Mouse (Mus musculus): Measurements from ENCODE around the gene Mrpl9. TPM values are rescaled to one million over a fixed set of nuclear protein-coding genes. Genes with fewer than 3 reads are reported as not detected.

Gene Mrpl9
- polyA plus RNA-seq, 1 experiment from 2014 or later = 35.2 TPM

GRCm38 (mm10) chr3:94402451-94402850 lies 40.7 kb upstream of the Mrpl9 start:
- no peaks in the 10 kb centered on the region for H3K36me3 ChIP-seq (ENCODE audit: control insufficient read depth, insufficient read depth)
- H3K4me1 ChIP-seq (replicated peaks; ENCODE audit: control insufficient read depth, insufficient read depth, low read length) = no peaks in the 10 kb centered on the region
- no peak overlapping the region for H3K9ac ChIP-seq (ENCODE audit: low read depth, low read length)
- H3K27ac ChIP-seq (ENCODE audit: low read depth, low read length) = no peak overlapping the region
- H3K27me3 ChIP-seq (replicated peaks; ENCODE audit: control insufficient read depth, insufficient read depth, low read length) = peaks cover 6% of the 10 kb centered on the region; the same call in 1 of the 2 replicates
- no peak for TF ChIP-seq CTCF (IDR thresholded peaks at IDR 0.05; ENCODE audit: low read depth)
- no peak overlapping the region for H3K4me2 ChIP-seq (replicated peaks; ENCODE audit: low read depth)
- no peak for ATAC-seq
- H3K9me3 ChIP-seq (ENCODE audit: control insufficient read depth) = no peaks in the 10 kb centered on the region
- WGBS = 69% methylated on average over 8 of the region's 8 CpGs
- no peak overlapping the region for H3K4me3 ChIP-seq (ENCODE audit: low read depth, low read length)

GRCm38 (mm10) chr3:94404366-94405054 lies 38.6 kb upstream of the Mrpl9 start:
- H3K9ac ChIP-seq (ENCODE audit: low read depth, low read length) = no peak overlapping the region
- H3K27me3 ChIP-seq (replicated peaks; ENCODE audit: control insufficient read depth, insufficient read depth, low read length) = peaks cover 6% of the 10 kb centered on the region; the same call in 1 of the 2 replicates
- 22% methylated on average over 7 of the region's 7 CpGs for WGBS
- H3K27ac ChIP-seq (ENCODE audit: low read depth, low read length) = no peak overlapping the region
- no peak for TF ChIP-seq CTCF (IDR thresholded peaks at IDR 0.05; ENCODE audit: low read depth)
- H3K4me2 ChIP-seq (replicated peaks; ENCODE audit: low read depth) = no peak overlapping the region
- no peaks in the 10 kb centered on the region for H3K9me3 ChIP-seq (ENCODE audit: control insufficient read depth)
- no peaks in the 10 kb centered on the region for H3K4me1 ChIP-seq (replicated peaks; ENCODE audit: control insufficient read depth, insufficient read depth, low read length)
- H3K36me3 ChIP-seq (ENCODE audit: control insufficient read depth, insufficient read depth) = no peaks in the 10 kb centered on the region
- ATAC-seq = no peak
- H3K4me3 ChIP-seq (ENCODE audit: low read depth, low read length) = no peak overlapping the region

- H3K4me2 ChIP-seq (replicated peaks; ENCODE audit: low read depth) = no peak overlapping the region
- no peak for TF ChIP-seq CTCF (IDR thresholded peaks at IDR 0.05; ENCODE audit: low read depth)
- no peaks in the 10 kb centered on the region for H3K9me3 ChIP-seq (ENCODE audit: control insufficient read depth)
- H3K27me3 ChIP-seq (replicated peaks; ENCODE audit: control insufficient read depth, insufficient read depth, low read length) = peaks cover 3% of the 10 kb centered on the region; the same call in 1 of the 2 replicates
- no peak overlapping the region for H3K4me3 ChIP-seq (ENCODE audit: low read depth, low read length)
- H3K9ac ChIP-seq (ENCODE audit: low read depth, low read length) = no peak overlapping the region
- no peak for ATAC-seq
- no peaks in the 10 kb centered on the region for H3K36me3 ChIP-seq (ENCODE audit: control insufficient read depth, insufficient read depth)
- no peak overlapping the region for H3K27ac ChIP-seq (ENCODE audit: low read depth, low read length)
- H3K4me1 ChIP-seq (replicated peaks; ENCODE audit: control insufficient read depth, insufficient read depth, low read length) = no peaks in the 10 kb centered on the region
- WGBS = 62% methylated on average over 4 of the region's 4 CpGs
These were observed 37.6 kb upstream of the Mrpl9 start for GRCm38 (mm10) chr3:94405561-94405960.

GRCm38 (mm10) chr3:94412530-94412929 lies 30.6 kb upstream of the Mrpl9 start:
- no peaks in the 10 kb centered on the region for H3K27me3 ChIP-seq (replicated peaks; ENCODE audit: control insufficient read depth, insufficient read depth, low read length)
- H3K4me3 ChIP-seq (ENCODE audit: low read depth, low read length) = peak overlapping the region; percentile 40
- H3K4me2 ChIP-seq (replicated peaks; ENCODE audit: low read depth) = peak overlapping the region; percentile 66
- no peaks in the 10 kb centered on the region; the same call in 1 of the 2 replicates for H3K4me1 ChIP-seq (replicated peaks; ENCODE audit: control insufficient read depth, insufficient read depth, low read length)
- H3K9me3 ChIP-seq (ENCODE audit: control insufficient read depth) = no peaks in the 10 kb centered on the region
- WGBS = 7% methylated on average over 25 of the region's 25 CpGs
- ATAC-seq = peak; percentile 46
- no peak overlapping the region for H3K9ac ChIP-seq (ENCODE audit: low read depth, low read length)
- H3K36me3 ChIP-seq (ENCODE audit: control insufficient read depth, insufficient read depth) = no peaks in the 10 kb centered on the region
- TF ChIP-seq CTCF (IDR thresholded peaks at IDR 0.05; ENCODE audit: low read depth) = no peak
- no peak overlapping the region for H3K27ac ChIP-seq (ENCODE audit: low read depth, low read length)

- TF ChIP-seq CTCF (IDR thresholded peaks at IDR 0.05; ENCODE audit: low read depth) = peak; percentile 52
- WGBS = 7% methylated on average over 52 of the region's 52 CpGs
These were observed 30.0 kb upstream of the Mrpl9 start, which contains the start of gene Tdrkh for GRCm38 (mm10) chr3:94413031-94413679. Gene Tdrkh, plus strand, starts transcription at chr3:94413273.

GRCm38 (mm10) chr3:94430980-94431379 lies 12.1 kb upstream of the Mrpl9 start:
- ATAC-seq = no peak
- H3K36me3 ChIP-seq (ENCODE audit: control insufficient read depth, insufficient read depth) = no peaks in the 10 kb centered on the region
- WGBS = 33% methylated on average over 2 of the region's 2 CpGs
- no peak overlapping the region for H3K9ac ChIP-seq (ENCODE audit: low read depth, low read length)
- no peaks in the 10 kb centered on the region for H3K27me3 ChIP-seq (replicated peaks; ENCODE audit: control insufficient read depth, insufficient read depth, low read length)
- H3K4me1 ChIP-seq (replicated peaks; ENCODE audit: control insufficient read depth, insufficient read depth, low read length) = no peaks in the 10 kb centered on the region
- H3K4me3 ChIP-seq (ENCODE audit: low read depth, low read length) = no peak overlapping the region
- TF ChIP-seq CTCF (IDR thresholded peaks at IDR 0.05; ENCODE audit: low read depth) = no peak
- H3K27ac ChIP-seq (ENCODE audit: low read depth, low read length) = no peak overlapping the region
- no peaks in the 10 kb centered on the region for H3K9me3 ChIP-seq (ENCODE audit: control insufficient read depth)
- no peak overlapping the region for H3K4me2 ChIP-seq (replicated peaks; ENCODE audit: low read depth)

More at GRCm38 (mm10) chr3:94413031-94413679, 30.0 kb upstream of the Mrpl9 start, which contains the start of gene Tdrkh:
- H3K4me1 ChIP-seq (replicated peaks; ENCODE audit: control insufficient read depth, insufficient read depth, low read length) = no peaks in the 10 kb centered on the region; the same call in 1 of the 2 replicates
- H3K9ac ChIP-seq (ENCODE audit: low read depth, low read length) = no peak within 1 kb of the TSS
- peak within 1 kb of the TSS; percentile 66 for H3K4me2 ChIP-seq (replicated peaks; ENCODE audit: low read depth)
- H3K4me3 ChIP-seq (ENCODE audit: low read depth, low read length) = peak within 1 kb of the TSS; percentile 40
- H3K27ac ChIP-seq (ENCODE audit: low read depth, low read length) = no peak within 1 kb of the TSS
- no peaks in the 10 kb centered on the region for H3K36me3 ChIP-seq (ENCODE audit: control insufficient read depth, insufficient read depth)
- no peaks in the 10 kb centered on the region for H3K27me3 ChIP-seq (replicated peaks; ENCODE audit: control insufficient read depth, insufficient read depth, low read length)
- no peaks in the 10 kb centered on the region for H3K9me3 ChIP-seq (ENCODE audit: control insufficient read depth)
- peak; percentile 99 for ATAC-seq
